Mouse (Mus musculus) cerebellum, adult 2 months (tissue): ENCODE measurements around the gene Cog5. TPM values are rescaled to one million over a fixed set of nuclear protein-coding genes. Genes with fewer than 3 reads are reported as not detected.

Source experiments
- DNase-seq, 2 experiments: peaks; one replicate each; pipeline ENCODE4 v3.0.0; 2021
- H3K27ac ChIP-seq: fragments of 200-500 bp; 2 replicates; pipeline ENCODE4 v1.5.1; 2012; ENCODE audit warnings: low read length, control low read depth, inconsistent platforms; ENCODE audit not compliant: insufficient read depth
- H3K27me3 ChIP-seq: fragments of 200-500 bp; 2 replicates; pipeline ENCODE4 v1.6.1; 2012; ENCODE audit warnings: inconsistent platforms, mild to moderate bottlenecking, low read length, moderate library complexity; ENCODE audit not compliant: control insufficient read depth, insufficient read depth
- H3K4me1 ChIP-seq: fragments of 200-500 bp; 2 replicates; pipeline ENCODE4 v1.6.1; 2011; ENCODE audit warnings: low read length; ENCODE audit not compliant: control insufficient read depth, insufficient read depth
- H3K4me3 ChIP-seq: fragments of 200-500 bp; replicated peaks from 2 replicates; pipeline ENCODE3; 2011; ENCODE audit warnings: mild to moderate bottlenecking, low read depth, low read length, control low read depth; ENCODE audit not compliant: insufficient read depth
- CTCF ChIP-seq: fragments of 200-500 bp; IDR thresholded peaks from 2 replicates; pipeline ENCODE4 v1.5.1; 2011; ENCODE audit warnings: low read depth, mild to moderate bottlenecking, control low read depth, low read length, moderate library complexity, borderline replicate concordance; ENCODE audit not compliant: insufficient read depth
- POLR2A ChIP-seq: fragments of 200-500 bp; IDR thresholded peaks from 2 replicates; pipeline ENCODE4 v1.6.1; 2011; ENCODE audit warnings: low read length, control low read depth, borderline replicate concordance; ENCODE audit not compliant: insufficient read depth
- WGBS: fragments of 180-500 bp; shearing (Covaris S2); methylation state at CpG from one replicate; pipeline ENCODE4 v1.1.7; 2018; 5-methylcytosine and 5-hydroxymethylcytosine counted together
- polyA plus RNA-seq: library from polyadenylated mRNA; depleted of rRNA; stranded (reverse); fragments of >200 nt; gene quantifications from 2 replicates; pipeline ENCODE4 v1.2.3, GENCODE M21; 2012; rRNA removed

Gene Cog5
- polyA plus RNA-seq, 1 experiment, result 34.6 TPM

GRCm38 (mm10) chr12:31984664-31985063, 330.0 kb downstream of the Cog5 start:
- Histone ChIP-seq H3K4me1 (no peaks in the 10 kb centered on the region), H3K4me3 (no peak overlapping the region), H3K27ac (no peak overlapping the region), H3K27me3 (no peaks in the 10 kb centered on the region; the same call in 1 of the 2 replicates)
- 56% methylated on average over 12 of the region's 12 CpGs for WGBS
- no peak for TF ChIP-seq CTCF
- DNase-seq, result no peak

- Histone ChIP-seq H3K4me1 (no peaks in the 10 kb centered on the region), H3K4me3 (no peak overlapping the region), H3K27me3 (no peaks in the 10 kb centered on the region; the same call in 1 of the 2 replicates), H3K27ac (no peak overlapping the region)
- 98% methylated on average over 6 of the region's 6 CpGs for WGBS
- no peak for TF ChIP-seq POLR2A
- TF ChIP-seq CTCF, result no peak
- DNase-seq, result no peak
Observed at GRCm38 (mm10) chr12:31985738-31986137, 331.1 kb downstream of the Cog5 start.

GRCm38 (mm10) chr12:31986463-31986862, 331.8 kb downstream of the Cog5 start:
- H3K4me1 ChIP-seq, result no peaks in the 10 kb centered on the region

More at GRCm38 (mm10) chr12:31986463-31986862, 331.8 kb downstream of the Cog5 start:
- WGBS, result 97% methylated on average over 2 of the region's 2 CpGs
- DNase-seq, result no peak
- Histone ChIP-seq H3K27me3 (no peaks in the 10 kb centered on the region; the same call in 1 of the 2 replicates), H3K4me3 (no peak overlapping the region), H3K27ac (no peak overlapping the region)
- TF ChIP-seq POLR2A (no peak), CTCF (no peak)

Other genes starting within 250 kb of the Cog5 start
- 11.3 and 13.3 TPM in 2 replicates for gene Cbll1, start 155.3 kb upstream of the Cog5 start, polyA plus RNA-seq
- gene Slc26a4, start 94.9 kb upstream of the Cog5 start, polyA plus RNA-seq, result 0.05 TPM in 1 of 2 replicates, not detected in the other
- 30.5 and 33.8 TPM in 2 replicates for gene Bcap29, start 20.2 kb upstream of the Cog5 start, polyA plus RNA-seq
- gene Dus4l, start within 50 bp of the Cog5 start, polyA plus RNA-seq, result 8.3 and 8.4 TPM in 2 replicates
- 38.5 and 48.9 TPM in 2 replicates for gene Gpr22, start 59.1 kb downstream of the Cog5 start, polyA plus RNA-seq